Mouse (Mus musculus): ENCODE results near the gene Ptgdr. TPM values are rescaled to one million over a fixed set of nuclear protein-coding genes. Genes with fewer than 3 reads are reported as not detected.
"Not testable (repeated sequence)": the region's sequence is repeated elsewhere in the genome, so short reads cannot be mapped to it uniquely, and the experiment has no call there.

Gene Ptgdr
- polyA plus RNA-seq, 1 experiment from 2014 or later, result 0.08 TPM

DNA sequence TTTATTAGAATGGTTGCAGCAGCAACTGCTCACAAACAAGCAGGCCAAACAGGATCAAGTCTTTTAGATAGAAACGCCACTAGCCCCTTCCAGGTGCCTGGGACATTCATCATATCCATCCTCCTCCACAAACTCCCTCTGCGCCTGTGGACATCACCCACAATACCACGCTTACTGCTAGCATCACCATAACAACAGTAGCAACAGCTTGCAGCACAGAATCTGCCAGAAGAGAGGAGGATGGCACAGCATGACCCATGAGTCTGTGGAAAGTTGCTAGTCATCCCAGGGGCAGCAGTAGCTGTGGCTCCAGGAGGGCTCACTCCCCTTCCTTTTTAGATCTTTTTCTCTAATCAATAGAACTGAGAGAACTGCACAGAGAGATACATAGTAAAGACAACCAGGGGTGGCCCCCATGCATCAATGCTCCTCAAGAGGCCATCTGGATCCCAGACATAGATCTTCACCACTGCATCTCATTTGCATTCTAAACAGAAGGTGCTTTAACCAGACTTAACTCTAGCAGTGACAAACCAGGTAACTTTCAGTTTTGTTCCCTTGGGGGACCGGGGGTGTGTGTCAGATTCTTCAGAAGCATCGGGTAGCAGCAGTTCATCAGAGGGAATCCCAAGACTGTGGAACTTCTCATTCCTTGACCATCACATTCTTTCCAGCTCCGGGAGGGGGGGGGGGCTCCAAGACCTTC lies 12.5 kb downstream of the Ptgdr start:
- no peak overlapping the region for H3K27ac ChIP-seq

DNA sequence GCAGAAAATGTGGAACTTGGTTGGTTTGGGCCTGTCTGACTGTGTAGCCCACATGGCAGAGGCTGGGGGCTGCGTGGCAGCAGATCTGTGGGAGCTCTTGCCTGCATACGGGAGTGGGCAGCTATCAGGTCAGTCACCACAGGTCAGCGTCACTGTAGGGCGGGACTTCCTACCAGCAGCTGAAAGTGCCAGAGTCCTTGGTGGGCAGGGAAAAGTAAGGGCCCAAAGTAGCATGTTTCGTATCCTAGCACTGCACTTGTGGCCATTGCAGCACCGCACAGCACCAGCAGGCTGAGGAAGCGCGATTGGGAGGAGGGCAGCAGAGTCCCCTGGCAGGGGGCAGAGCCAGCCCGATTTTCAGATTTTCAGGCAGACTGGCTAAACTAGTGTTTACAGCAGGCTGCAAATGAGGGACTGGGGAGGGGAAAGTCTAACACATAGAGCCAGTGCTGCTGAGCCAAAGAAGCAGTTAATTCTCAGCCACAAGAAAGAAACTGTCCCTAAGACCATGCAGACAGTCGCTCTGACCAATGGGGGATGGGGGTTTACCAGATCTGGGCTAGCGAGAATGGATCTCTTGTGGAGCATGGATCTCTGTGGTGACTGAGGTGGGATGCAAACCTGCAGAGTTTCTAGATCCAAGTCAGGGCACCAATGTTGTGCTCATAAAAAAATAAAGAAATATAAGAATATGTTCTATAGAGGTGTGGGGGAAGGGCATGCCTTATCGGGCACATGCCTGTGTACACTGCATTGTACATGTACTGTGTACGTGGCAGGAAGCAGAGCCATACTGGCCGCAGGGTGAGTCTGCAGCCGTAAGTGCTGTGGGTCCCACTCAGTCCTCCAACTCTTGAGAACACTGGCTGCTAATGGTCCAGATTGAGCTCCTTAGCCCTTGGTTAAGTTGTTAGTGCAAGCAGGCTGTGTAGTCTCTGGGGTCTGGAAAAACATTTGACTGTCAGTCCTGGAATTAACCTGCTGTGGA lies 15.1 kb downstream of the Ptgdr start:
- no peak overlapping the region for H3K4me3 ChIP-seq (replicated peaks)
- 39% methylated on average over 15 of the region's 15 CpGs for WGBS
- H3K27ac ChIP-seq, result no peak overlapping the region
- 0 out of 2 replicates have a peak, but pooled peaks cover 6% of the 10 kb centered on the region for H3K4me1 ChIP-seq
- peak; percentile 30; the same call in 1 of the 2 replicates for ATAC-seq (ENCODE audit: low FRiP score)
- H3K9me3 ChIP-seq, result no peaks in the 10 kb centered on the region
- peak overlapping the region; percentile 37 for H3K4me2 ChIP-seq
- no peak overlapping the region for H3K9ac ChIP-seq
- 0 out of 2 replicates have a peak, but pooled peaks cover 3% of the 10 kb centered on the region for H3K27me3 ChIP-seq
- no peaks in the 10 kb centered on the region for H3K36me3 ChIP-seq (replicated peaks)

More for the DNA sequence above, 12.5 kb downstream of the Ptgdr start:
- Histone ChIP-seq H3K4me1 (0 out of 2 replicates have a peak, but pooled peaks cover 6% of the 10 kb centered on the region), H3K4me3 (replicated peaks) (no peak overlapping the region), H3K27me3 (0 out of 2 replicates have a peak, but pooled peaks cover 3% of the 10 kb centered on the region), H3K9ac (no peak overlapping the region), H3K9me3 (no peaks in the 10 kb centered on the region), H3K36me3 (replicated peaks) (no peaks in the 10 kb centered on the region), H3K4me2 (no peak overlapping the region)
- ATAC-seq (ENCODE audit: low FRiP score), result no peak
- 86% methylated on average over 6 of the region's 6 CpGs for WGBS

DNA sequence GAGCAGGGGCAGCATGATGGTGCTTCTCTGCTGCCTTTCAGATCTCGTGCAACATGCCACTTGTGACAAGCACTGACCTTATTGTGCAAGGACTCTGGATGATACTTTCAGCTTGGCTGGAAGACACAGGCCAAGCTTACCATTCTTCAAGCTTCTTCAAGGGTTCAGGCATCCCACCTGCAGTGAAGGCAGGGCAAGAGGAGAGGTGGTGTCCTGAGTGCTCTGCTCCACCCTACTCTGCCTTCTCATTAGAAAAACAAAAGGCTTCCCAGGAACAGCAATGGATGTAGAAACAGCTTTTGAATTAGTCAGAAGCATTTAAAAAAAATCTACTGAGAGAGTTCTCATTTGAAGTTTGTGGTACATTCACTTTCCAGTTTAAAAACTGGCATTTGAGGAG lies 20.5 kb downstream of the Ptgdr start:
- H3K9me3 ChIP-seq, result no peaks in the 10 kb centered on the region
- no peaks in the 10 kb centered on the region for H3K36me3 ChIP-seq (replicated peaks)
- no peak overlapping the region for H3K27ac ChIP-seq
- H3K27me3 ChIP-seq, result 0 out of 2 replicates have a peak, but pooled peaks cover 2% of the 10 kb centered on the region
- no peak for ATAC-seq (ENCODE audit: low FRiP score)
- no peak overlapping the region for H3K4me2 ChIP-seq
- no peak overlapping the region for H3K9ac ChIP-seq
- H3K4me1 ChIP-seq, result peaks cover 1% of the 10 kb centered on the region; the same call in 1 of the 2 replicates
- WGBS, result 71% methylated on average over 1 of the region's 1 CpGs
- H3K4me3 ChIP-seq (replicated peaks), result no peak overlapping the region

DNA sequence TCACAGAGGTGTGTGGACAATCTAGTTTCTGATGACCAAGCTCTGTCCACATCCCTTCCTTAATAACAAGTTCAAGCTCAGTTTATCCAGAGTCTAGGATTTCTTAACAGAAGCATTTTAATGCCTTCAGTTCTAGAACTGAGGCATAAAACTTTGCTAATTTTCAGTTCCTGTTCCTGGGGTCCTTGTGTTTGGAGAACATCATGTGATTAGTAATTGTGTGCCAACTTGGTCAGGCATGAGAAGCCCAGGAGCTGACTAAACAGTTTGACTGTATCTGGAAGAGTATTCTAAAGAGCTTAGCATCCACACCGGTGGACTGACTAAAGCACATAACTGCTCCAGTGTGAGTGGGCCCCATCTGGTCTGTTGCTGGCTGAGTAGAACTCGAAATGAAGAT lies 24.0 kb downstream of the Ptgdr start:
- no peaks in the 10 kb centered on the region for H3K27me3 ChIP-seq
- no peaks in the 10 kb centered on the region for H3K36me3 ChIP-seq (replicated peaks)
- no peak for ATAC-seq (ENCODE audit: low FRiP score)
- no peak overlapping the region for H3K4me3 ChIP-seq (replicated peaks)
- H3K4me2 ChIP-seq, result no peak overlapping the region
- no peak overlapping the region for H3K27ac ChIP-seq
- H3K9me3 ChIP-seq, result no peaks in the 10 kb centered on the region
- no peak overlapping the region for H3K9ac ChIP-seq
- H3K4me1 ChIP-seq, result no peaks in the 10 kb centered on the region; the same call in 1 of the 2 replicates
- 85% methylated on average over 2 of the region's 2 CpGs for WGBS

DNA sequence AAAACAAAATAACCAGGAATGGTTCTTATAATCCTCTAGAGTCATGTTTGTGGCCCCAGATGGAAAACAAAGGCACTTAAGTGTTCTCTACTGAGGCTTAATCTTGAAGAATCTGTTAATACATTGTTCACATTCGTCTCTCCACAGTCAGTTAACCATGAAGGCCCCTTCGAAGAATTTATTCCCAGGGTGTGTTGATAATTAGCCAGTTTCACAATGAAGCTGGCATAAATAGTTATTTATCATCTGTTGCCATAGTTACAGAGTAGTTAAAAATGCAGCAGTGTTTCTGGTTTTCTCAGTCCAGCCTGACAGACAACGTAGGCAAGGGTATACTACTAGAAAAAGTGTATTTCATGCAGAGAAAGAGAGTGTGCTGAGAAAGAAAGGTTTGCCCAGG lies 25.0 kb downstream of the Ptgdr start:
- not testable (repeated sequence) for H3K36me3 ChIP-seq (replicated peaks); H3K4me1 ChIP-seq; H3K27ac ChIP-seq; H3K27me3 ChIP-seq; H3K4me2 ChIP-seq; H3K9ac ChIP-seq; ATAC-seq (ENCODE audit: low FRiP score); H3K4me3 ChIP-seq (replicated peaks); H3K9me3 ChIP-seq
- WGBS, result 16% methylated on average over 3 of the region's 3 CpGs

DNA sequence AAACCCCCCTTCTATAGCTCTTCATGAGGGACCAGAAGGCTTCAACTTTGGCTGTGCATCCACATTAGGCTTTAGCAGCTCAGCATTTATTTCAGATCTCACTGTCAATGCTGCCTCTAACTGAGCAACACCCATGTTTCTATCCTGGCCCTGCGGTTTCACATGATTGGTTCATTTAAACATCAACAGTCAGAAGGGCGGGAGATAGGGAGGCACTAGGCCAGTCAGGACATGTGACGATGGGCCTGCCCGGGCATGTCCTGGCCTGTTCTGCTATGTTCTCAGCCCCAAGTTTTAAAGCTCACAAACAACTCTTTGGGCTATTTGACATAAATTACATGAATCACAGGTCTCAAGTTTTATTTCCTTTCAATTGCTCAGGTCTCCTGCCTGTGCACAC lies 26.1 kb downstream of the Ptgdr start:
- H3K36me3 ChIP-seq (replicated peaks); H3K27ac ChIP-seq; H3K4me1 ChIP-seq; H3K9me3 ChIP-seq; ATAC-seq (ENCODE audit: low FRiP score); H3K4me2 ChIP-seq; H3K9ac ChIP-seq; H3K27me3 ChIP-seq; H3K4me3 ChIP-seq (replicated peaks): not testable (repeated sequence)
- 91% methylated on average over 4 of the region's 4 CpGs for WGBS

DNA sequence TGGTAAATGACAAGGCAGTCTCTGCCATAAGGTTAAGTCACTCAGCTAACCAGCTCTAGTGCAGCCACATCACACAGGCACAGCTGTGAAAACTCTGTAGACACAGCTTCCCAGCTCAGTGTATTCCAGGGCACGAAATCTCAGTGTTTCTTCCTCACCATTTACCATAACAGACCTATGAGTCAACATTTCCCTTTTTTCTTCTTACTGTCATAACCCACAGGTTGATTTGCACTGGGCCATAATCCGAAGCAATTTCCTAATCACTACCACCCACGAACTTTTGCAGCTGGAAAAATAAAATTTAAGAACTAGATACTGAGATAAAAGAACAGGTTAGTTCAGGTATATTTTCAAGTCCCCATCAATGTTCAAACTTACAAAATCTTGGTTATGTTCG lies 31.4 kb downstream of the Ptgdr start:
- no peaks in the 10 kb centered on the region for H3K9me3 ChIP-seq
- ATAC-seq (ENCODE audit: low FRiP score), result no peak
- H3K4me3 ChIP-seq (replicated peaks), result no peak overlapping the region
- WGBS, result 75% methylated on average over 4 of the region's 4 CpGs
- H3K4me2 ChIP-seq, result no peak overlapping the region
- H3K27me3 ChIP-seq, result no peaks in the 10 kb centered on the region
- no peaks in the 10 kb centered on the region for H3K36me3 ChIP-seq (replicated peaks)
- H3K4me1 ChIP-seq, result no peaks in the 10 kb centered on the region
- no peak overlapping the region for H3K9ac ChIP-seq
- no peak overlapping the region for H3K27ac ChIP-seq

DNA sequence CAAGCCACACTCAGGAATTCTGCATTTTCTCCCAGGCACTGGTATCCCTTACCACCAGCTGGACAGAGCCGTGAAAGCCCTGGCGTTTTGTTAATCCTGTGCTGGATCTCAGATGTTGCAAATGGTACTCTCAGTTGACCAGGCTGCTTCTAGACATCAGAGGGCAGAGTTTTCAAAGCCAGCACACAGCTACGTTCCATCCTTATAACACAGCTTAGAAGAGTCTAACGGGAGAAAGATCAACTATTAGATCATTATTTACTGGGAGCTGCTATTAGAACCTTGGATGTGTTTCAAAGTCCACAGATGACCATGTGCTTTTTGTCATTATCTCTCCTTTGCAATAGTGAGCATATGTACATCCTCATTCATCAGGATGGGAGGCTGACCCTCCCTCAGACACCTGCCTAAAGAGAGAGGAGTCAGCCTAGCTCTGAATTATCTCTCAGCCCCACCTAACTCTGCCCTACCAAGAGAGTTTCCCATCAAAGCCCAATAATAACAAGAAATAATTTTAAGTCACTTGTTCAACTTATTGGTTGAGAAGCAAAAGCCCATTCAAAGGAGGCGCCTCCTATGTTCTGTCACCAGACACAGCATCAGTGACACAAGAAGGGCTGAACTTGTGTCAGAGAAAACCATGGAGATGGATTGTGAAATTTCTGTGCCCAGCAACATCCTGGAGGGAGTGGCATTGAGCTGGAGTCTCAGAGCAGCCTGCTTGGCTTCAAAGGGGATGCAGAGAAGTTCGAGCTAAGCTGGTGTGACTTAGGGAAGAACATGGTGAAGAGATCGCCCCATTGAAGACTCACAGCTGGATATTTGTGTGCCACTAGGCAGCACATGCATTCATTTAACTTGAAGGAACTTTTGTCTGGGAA lies 37.8 kb downstream of the Ptgdr start:
- Histone ChIP-seq H3K4me1 (no peaks in the 10 kb centered on the region), H3K27ac (no peak overlapping the region), H3K36me3 (replicated peaks) (no peaks in the 10 kb centered on the region), H3K27me3 (no peaks in the 10 kb centered on the region), H3K4me2 (no peak overlapping the region), H3K9ac (no peak overlapping the region), H3K9me3 (no peaks in the 10 kb centered on the region), H3K4me3 (replicated peaks) (no peak overlapping the region)
- ATAC-seq (ENCODE audit: low FRiP score), result no peak
- WGBS, result 76% methylated on average over 7 of the region's 7 CpGs

DNA sequence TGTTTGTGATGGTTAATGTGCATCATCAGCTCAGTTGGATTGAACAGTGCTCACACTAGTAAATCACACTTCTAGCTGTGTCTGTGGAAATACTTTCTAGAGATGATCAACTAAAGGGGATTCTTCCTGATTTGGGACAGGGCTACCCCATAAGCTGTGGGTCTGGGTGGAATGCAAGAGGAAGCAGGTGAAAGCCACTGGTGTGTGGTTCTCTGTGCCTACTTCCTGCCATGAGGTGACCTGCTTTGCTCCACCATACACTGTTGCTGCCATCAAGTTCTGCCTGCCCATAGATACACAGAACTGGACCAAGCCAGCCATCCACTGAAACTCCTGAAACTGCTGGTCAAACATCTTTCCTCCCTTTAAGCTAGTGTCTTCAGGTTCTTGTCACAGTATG lies 46.0 kb downstream of the Ptgdr start:
- not testable (repeated sequence) for H3K27me3 ChIP-seq; H3K9ac ChIP-seq; H3K4me3 ChIP-seq (replicated peaks); H3K27ac ChIP-seq; H3K9me3 ChIP-seq; H3K4me1 ChIP-seq; H3K4me2 ChIP-seq; ATAC-seq (ENCODE audit: low FRiP score); H3K36me3 ChIP-seq (replicated peaks)

All from forebrain, embryonic 12.5 days (tissue).